Mouse (Mus musculus) left cerebral cortex, postnatal 14 days (tissue): ENCODE measurements around the gene Shprh. TPM values are rescaled to one million over a fixed set of nuclear protein-coding genes. Genes with fewer than 3 reads are reported as not detected.
"Not testable (repeated sequence)": the region's sequence is repeated elsewhere in the genome, so short reads cannot be mapped to it uniquely, and the experiment has no call there.

Experiments
- DNase-seq, 2 experiments: peaks; one replicate each; pipeline ENCODE4 v3.0.0; 2021 to 2022; ENCODE audit warnings: low spot score in 2 of 2, mixed read lengths in 1 of 2
- intact Hi-C: fragments of 180-260 bp; cut with DNase I; formaldehyde crosslinking; loops from one replicate; pipeline ENCODE4 v1.15.1; 2025
- total RNA-seq, 2 experiments: library from RNA; stranded (reverse); gene quantifications; 2 replicates each; pipeline ENCODE4 v1.2.3; 2021

The Shprh gene
- total RNA-seq, 2 experiments from 2014 or later, result 45.7 to 48.5 TPM

GRCm38 (mm10) chr10:11229545-11230178 lies 80.4 kb downstream of the Shprh start:
- intact Hi-C loops, result no loop called here
- DNase-seq, result no peak

GRCm38 (mm10) chr10:11233208-11233607 lies 84.0 kb downstream of the Shprh start:
- no peak for DNase-seq
- intact Hi-C loops, result no loop called here

- intact Hi-C loops, DNase-seq: not testable (repeated sequence)
These were observed 93.8 kb downstream of the Shprh start for GRCm38 (mm10) chr10:11242988-11243387.

DNA sequence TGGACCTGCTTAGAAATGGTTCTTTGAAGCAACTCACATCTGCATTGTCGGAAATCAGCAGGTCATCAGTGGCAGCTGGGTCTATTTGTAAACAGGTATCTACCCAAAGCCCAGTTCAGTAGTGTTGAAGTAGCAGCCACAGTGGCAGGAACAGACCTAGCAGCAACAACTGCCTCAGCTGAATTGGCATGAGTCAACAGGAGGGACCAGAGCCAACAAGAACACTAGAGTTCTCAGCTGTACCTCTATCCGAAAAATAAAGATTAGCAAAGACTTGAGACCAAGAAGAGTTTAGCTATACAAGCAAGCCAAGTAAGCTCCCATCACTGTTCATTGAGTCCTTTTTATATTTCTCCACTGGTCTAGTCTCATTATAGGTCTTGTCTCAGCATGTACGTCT lies 99.0 kb downstream of the Shprh start:
- DNase-seq, result no peak
- intact Hi-C loops, result no loop called here

GRCm38 (mm10) chr10:11250247-11250997 lies 101.2 kb downstream of the Shprh start:
- DNase-seq, result no peak
- intact Hi-C loops, result no loop called here

GRCm38 (mm10) chr10:11253581-11253980 lies 104.4 kb downstream of the Shprh start:
- DNase-seq, intact Hi-C loops: not testable (repeated sequence)

GRCm38 (mm10) chr10:11260119-11260518 lies 110.9 kb downstream of the Shprh start:
- intact Hi-C loops, result no loop called here
- DNase-seq, result no peak

DNA sequence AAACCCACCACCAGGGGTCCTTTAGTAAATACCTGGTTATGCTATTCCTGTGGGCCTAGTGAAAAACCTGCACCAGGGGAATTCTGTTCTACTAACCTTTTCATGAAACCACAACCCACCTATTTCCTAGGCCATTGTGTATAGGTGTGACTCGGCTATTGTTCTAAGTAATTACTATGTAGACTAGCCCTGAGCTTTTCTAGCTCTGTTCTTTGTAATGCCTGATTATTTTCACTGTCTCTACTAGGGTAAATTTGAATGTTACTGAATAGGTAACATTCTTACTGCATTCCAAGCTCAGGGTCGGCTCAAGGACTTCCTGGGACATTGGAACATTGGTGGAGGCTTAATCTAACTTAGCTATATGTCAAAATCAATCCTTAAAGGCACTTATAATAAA lies 113.1 kb downstream of the Shprh start:
- intact Hi-C loops, DNase-seq: not testable (repeated sequence)

DNA sequence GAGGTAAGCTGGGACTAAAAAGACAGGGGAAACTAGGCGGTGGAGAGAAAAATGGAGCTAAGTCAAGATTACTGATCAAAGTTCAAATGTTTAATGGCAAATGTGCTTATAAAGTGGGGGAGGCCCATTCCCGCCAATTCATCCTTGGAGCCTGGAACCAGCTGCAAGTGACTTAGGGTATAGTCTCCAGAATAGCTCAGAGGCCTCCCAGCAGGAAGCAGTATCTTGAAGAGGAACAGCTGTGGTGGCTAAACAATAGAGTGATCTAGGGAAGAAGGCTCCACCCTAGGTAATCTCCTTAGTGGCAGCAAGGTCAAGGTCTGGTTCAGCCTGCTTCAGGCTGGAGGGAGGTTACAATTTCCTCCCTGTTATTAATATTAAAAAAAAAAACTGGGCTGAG lies 114.6 kb downstream of the Shprh start:
- DNase-seq, intact Hi-C loops: not testable (repeated sequence)

Other genes starting within 250 kb of the Shprh start
- gene Grm1, start 67.1 kb upstream of the Shprh start, total RNA-seq, result 10 to 100 TPM; 34.3 to 38.9 TPM
- 1 to 10 TPM; 8.7 to 8.9 TPM for gene Fbxo30, start 131.9 kb downstream of the Shprh start, total RNA-seq
- gene Epm2a, start 194.0 kb downstream of the Shprh start, total RNA-seq, result 10 to 100 TPM; 28.3 to 32.3 TPM